Mouse (Mus musculus) kidney, postnatal 25 days (tissue): ENCODE results near the gene Slc44a3.
A peak's percentile ranks its signal among the peaks of the same experiment; 100 is the strongest.
"Not testable (repeated sequence)": the region's sequence is repeated elsewhere in the genome, so short reads cannot be mapped to it uniquely, and the experiment has no call there.

Experiments
- DNase-seq, 2 experiments: peaks; one replicate each; pipeline ENCODE4 v3.0.0; 2021; ENCODE audit warnings: mixed read lengths in 2 of 2

The Slc44a3 gene

DNA sequence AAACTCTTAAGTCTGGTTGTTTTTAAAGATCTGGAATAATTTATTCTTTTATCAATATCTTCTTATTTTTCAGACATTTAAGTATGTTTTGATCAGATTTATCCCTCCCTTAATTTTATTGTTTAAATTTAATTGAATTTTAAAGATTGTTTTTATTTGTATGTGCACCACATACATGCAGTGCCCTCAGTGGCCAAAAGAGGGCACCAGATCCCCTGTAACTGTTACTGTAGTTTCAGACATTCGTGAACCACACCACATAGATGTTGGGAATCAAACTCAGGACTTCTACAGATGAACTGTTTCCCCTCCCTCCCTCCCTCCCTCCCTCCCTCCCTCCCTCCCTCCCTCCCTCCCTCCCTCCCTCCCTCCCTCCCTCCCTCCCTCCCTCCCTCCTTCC lies 18.2 kb upstream of the Slc44a3 start:
- DNase-seq = peak; percentile 49 to 81

DNA sequence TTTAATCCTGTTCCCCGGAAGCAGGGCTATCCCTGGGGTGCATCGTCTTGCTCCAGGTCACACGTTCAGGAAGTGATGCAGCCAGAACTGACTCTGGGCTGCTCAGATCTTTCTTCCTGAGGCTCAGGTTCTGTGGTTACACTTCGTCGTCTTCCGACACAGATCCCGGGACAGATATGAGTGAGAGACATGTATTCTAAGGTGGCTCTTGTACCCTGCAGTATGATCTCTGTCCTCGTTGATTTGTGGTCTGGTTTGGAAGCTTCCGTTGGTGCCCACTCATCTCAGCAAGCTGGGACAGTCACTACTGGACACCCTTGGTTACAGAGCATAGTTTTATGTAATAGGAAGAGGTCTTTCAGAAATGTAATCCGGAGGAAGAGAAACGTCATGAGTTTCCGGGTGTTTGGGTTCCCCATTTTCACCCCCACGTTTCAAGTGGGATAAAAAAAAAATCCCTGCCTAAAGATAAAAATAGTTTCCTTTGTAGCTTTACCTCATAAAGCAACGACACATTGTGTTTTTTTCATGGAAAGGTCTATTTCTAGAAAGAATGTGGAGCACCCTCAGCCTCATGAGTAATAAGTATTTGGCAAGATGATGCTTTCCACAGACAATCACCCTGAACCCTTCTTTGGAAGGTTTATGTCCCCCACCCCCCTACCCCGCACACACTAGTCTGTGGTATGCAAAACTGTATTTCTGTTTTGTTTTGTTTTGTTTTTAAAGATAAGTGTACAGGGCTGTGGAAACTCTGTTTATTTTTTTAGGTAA lies 15.8 kb upstream of the Slc44a3 start:
- DNase-seq = no peak

GRCm38 (mm10) chr3:121540621-121541020 lies 8.4 kb upstream of the Slc44a3 start:
- no peak for DNase-seq

- peak; percentile 36 to 63 for DNase-seq
Measured at GRCm38 (mm10) chr3:121539871-121540431, 7.7 kb upstream of the Slc44a3 start.

DNA sequence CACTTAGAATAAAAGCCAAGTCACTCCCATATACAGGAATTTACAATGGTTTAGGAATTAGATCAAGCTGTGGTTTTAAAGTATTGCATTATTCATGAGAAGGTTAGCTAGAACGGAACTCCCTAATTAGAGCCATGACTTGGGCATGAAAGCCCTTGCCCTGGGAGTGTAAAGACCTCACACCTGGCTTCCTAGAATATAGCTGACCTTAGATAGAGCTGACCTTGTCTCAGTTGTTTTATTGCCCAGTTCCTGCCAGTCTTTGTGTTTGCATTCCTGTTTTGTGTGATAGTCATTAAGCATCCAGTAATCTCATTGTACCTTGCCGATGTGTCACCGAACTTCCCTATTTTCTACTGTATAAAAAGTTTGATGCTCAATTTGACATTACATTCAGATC lies 6.6 kb upstream of the Slc44a3 start:
- DNase-seq = not testable (repeated sequence)

DNA sequence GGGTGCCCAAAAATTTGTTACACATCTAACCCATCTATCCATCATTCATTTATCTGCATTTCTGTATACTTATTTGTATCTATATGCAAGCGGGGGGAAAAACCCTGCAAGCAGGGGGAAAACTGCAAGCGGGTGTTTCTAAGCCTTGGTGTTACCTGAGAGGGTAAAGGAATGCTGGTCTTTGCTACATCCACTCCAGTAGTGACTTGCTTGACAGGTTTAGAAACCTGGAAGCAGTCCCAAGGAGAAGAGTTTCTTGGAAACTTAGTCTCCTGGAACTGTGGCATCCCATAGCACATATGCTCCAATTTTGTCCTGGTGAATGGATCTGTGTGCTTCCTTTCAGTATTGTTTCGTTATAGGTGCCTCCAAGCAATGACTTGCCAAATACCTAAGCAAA lies 5.8 kb upstream of the Slc44a3 start:
- DNase-seq = no peak

DNA sequence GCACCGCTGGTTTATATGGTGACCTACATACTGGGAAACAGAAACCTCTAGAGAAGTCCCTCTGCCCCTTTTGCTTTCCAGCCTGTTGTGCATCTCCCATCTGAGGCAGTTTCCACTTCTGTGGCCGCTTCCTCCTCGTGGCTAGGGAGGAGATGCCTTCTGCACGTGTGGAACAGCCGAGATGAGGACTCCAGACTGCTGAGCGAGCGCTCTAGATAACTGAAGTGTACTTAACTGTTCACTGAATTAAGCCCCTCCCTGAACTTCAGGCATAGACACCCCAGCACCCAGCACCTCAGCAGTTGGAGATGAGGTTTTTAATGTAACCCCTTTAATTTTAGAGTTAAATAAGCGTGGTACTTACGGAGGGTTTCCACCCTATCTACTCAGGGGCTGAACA lies 4.6 kb upstream of the Slc44a3 start:
- DNase-seq = no peak

GRCm38 (mm10) chr3:121535813-121536504 lies 3.8 kb upstream of the Slc44a3 start:
- DNase-seq = peak in 1 of 2 experiments; percentile 49

GRCm38 (mm10) chr3:121531370-121532148 lies 645 bp downstream of the Slc44a3 start:
- DNase-seq = no peak

DNA sequence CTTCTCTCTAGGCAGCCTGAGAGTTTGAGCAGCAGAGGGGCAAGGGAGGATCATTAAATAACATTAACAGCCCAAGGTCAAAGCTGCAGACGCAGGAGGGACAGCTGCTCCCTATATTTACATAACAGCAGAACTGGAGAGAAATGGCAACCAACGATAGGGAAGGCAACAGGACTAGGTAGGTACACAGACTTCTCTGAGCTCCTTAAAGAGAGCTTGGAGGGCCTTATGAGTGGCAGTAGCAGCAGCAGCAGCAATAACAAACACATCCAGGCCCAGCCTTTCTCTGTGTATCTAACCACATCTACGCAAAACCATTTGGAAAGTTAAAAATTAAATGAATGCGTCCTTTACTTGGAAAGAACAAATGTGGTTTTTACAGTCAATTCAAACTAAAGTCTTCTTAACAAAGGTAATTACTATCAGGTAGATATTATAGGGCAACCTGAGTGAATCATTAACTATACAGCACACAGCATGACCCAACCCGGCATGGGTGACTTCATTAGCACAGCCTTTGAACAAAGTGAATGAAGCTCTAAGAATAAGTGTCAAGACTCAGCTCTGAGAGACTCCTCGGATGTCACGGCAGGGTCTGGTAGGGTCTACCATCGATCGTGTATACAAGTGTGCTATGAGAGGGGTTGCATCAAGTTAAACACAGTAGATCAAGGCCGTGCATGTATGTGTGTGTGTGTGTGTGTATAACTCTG lies 1.5 kb downstream of the Slc44a3 start:
- DNase-seq = peak; percentile 35 to 60

DNA sequence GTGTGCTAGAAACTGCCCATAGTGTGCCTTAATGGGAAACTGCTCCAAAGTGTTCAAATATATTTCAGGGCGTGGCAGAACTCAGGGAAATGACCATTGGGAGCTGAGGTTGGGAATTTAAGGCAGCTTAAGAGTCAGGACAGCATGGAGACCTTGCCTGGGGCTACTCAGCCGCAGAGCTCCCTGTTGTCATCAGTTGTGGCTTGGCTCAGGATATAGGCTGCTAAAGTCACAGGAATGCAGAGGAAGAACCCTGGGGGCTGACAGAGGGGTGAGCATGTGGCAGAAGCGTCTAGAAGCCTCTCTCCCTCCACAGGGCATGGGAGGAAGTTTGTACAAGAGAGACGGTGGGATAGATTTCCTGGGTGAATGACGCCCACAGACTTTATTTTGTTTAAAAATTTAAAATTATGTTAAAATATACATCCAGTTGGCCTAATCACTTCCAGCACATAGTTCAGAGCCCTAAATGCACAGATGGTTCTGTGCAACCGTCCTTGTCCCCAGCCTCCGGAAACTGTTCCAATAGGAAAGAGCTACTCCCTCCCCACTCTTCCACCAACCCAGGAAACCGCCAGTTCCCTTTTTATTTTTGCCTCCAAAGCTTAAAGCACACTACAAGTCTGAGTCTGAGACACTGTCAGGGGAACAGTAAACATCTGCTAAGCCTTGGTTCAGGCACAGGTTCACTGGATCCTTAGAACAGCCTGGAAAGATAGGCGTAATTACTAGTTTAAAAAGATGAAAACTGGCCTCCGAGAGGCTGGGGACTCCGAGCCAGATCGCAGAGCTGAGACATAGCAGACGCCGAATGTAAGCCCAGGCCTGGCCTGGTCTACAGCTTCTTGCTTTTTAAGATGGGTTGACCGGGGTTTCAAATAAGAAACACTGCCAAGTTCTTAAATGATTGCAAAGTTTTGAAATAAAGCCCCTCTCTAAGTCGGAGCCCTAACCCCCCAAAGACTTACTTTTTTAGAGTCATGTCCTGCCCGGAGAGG lies 5.8 kb downstream of the Slc44a3 start:
- no peak for DNase-seq

- DNase-seq = no peak
Measured at GRCm38 (mm10) chr3:121521633-121522125, 10.5 kb downstream of the Slc44a3 start.

DNA sequence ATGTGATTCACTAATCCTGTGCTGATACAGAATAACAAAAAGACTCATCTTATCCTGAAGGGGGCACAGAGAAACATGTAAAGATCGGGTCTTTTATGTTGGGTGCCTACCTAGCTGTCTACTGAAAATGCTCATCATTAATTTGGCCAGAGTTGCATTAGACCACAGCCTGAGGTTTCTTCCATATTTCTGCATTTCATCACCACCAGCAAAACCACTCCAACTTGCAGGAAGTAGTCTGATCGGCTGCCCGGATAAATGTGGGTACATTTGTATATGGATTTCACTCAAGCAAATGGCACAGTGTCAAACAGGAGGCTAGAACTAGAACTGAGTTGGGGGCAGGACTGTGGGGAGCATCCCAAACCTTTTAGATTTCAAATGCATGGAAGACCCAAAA lies 11.1 kb downstream of the Slc44a3 start:
- DNase-seq = no peak

DNA sequence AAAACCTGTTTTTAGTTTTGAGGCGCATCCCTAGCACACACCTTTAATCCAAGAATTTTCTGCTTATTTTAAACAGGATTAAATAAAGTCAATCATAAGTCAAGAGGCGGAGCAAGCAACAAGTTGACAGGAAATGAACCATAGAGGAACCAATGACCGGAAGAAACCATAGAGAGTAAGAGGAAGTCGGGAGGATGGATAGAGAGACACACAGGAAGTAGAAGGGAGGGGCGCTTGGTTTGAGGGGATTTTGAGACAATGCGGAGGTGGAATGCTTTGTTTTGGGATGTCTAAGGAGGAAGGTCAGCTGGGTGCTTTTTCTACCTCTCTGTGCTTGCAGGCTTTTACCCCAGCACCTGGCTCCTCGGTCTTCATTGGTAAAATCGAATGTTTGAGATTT lies 15.2 kb downstream of the Slc44a3 start:
- no peak for DNase-seq

DNA sequence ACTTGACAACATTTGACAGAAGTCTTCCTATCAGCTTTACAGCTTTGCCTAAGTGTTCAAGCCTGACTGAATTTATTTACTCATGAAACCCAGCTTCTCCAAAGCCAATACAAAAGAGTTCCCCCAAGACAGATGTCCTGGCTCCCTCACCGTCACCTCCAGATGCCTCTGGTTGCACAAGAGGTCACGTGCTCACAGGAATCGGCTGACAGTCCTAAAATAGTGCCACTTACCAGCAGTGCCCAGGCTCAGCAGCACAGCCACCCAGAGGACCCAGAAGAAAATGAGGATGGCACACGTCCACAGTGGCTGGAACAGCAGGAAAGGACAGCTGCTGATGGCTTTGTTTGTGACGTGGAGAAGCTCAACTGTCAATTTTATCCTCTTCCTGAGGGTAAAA lies 23.1 kb downstream of the Slc44a3 start:
- no peak for DNase-seq

DNA sequence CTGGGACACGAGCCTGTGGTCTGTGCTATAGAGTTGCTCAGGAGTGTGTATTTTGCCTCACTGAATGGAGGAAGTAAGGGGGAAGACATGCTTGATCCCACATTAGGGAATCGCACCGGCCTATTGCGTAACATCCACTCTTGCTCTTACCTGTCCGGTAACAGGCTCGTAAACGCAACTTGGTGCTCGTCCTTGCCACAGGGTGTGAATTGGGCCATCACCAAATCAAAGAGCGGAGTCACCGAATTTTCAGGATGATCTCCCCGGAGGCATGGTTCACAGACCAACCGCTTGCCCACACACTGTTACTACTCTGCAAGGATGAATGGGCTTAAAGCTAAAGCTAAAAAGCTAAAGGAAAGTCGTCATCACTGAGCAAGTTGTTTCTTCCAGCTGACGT lies 24.5 kb downstream of the Slc44a3 start:
- no peak for DNase-seq

DNA sequence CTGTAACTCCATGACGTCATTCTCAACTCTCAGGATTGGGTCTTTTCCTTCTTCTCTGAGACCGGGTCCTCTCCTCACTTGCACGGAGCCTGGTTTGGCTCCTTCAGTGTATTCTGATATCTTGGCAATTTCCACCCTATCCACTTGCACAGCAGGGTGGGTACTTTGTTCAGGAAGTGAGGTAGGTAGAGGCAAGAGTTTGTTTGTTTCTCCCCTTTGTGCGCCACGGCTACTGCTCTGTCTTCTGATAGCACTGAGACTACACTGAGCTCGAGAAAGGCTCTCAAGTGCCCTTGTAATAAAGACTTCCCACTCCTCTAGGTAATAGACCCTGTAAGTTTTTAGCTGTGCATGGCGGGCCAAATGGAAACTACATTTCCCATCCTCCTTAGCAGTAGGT lies 25.4 kb downstream of the Slc44a3 start:
- no peak for DNase-seq

DNA sequence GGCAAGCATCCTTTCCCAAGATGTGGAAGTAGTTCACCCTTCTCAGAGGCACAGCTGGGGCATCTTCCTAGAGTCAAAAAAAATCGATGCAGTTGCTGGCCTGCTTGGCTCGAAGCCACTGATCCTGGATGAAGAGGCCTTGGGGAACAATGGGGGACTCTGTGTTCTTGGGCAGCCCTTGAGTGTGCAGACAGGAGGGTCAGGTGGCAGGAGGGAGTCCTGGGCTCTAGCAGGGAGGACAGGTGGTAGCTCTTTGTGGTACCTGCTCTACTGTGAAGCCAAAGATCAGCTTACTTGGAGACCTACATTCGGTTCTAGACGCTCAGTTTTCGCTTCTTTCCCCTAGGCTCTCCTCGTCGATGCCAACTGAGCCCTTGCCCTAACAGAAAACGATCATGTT lies 26.0 kb downstream of the Slc44a3 start:
- no peak for DNase-seq

GRCm38 (mm10) chr3:121504927-121505487 lies 27.2 kb downstream of the Slc44a3 start:
- no peak for DNase-seq

GRCm38 (mm10) chr3:121500734-121501133 lies 31.5 kb downstream of the Slc44a3 start:
- no peak for DNase-seq

DNA sequence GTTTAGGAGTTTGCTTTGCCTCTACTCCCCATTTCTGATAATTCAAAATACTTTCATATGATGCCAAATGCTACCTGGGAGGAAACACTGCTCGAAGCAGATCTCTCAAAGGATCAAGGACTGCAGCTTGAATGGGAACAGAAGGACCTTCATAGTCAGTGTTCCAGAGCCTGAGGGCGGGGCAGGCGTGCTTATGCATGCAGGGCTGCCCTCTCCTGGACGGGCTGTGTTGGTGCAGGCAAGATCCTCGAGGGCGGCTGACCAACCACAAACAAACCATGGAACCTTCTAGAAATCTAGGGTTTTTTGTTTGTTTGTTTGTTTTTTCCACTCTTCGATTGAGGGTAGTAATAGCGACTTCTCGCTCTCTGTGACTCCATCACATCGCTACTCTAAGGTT lies 32.0 kb downstream of the Slc44a3 start:
- peak; percentile 85 to 88 for DNase-seq
